Mouse (Mus musculus): ENCODE results near the gene Tmem229b. TPM values are rescaled to one million over a fixed set of nuclear protein-coding genes. Genes with fewer than 3 reads are reported as not detected.
"Not testable (repeated sequence)": the region's sequence is repeated elsewhere in the genome, so short reads cannot be mapped to it uniquely, and the experiment has no call there.

The Tmem229b gene
- total RNA-seq, 1 experiment from 2014 or later, result 9.0 TPM

DNA sequence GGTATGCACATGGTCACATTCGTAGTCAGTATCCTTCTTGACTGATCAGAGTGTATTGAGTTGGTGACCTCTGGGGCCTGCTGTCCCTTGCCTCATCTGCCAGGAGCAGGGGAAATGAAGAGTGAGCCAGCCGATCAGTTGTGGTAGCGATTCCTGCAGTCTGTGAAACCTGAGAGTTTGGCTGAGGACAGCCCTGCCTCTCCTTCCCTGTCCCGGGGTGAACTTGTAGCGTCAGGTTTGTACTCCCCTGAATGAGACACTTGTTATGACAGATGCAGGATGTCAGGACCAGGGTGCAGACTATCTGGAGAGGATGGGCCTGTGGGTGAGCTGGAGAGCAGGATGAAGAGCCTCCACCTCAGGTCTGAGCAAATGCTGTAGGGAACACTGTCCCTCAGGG lies 59.8 kb downstream of the Tmem229b start:
- DNase-seq, result no peak

- DNase-seq, result no peak
Observed at GRCm38 (mm10) chr12:78947161-78947560, 60.3 kb downstream of the Tmem229b start.

DNA sequence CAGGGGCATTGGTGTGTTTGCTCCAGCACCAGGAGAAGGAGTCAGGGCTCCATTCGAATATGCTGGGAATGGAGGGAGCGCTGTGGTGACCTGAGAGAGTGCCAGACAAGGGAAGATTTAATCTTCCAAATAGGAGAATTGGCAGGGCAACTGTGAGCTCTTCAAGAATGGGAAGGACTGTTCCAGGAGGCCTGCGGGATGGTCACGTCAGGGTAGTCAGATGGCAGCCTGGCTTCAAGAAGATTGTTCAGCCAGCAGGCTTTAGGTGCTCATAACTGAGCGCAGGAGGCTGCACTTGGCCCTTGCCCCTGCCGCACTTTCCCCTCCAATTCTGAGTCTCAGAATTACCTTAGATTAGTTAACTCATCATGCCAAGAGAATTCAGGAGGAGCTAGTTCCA lies 64.5 kb downstream of the Tmem229b start:
- DNase-seq, result no peak

DNA sequence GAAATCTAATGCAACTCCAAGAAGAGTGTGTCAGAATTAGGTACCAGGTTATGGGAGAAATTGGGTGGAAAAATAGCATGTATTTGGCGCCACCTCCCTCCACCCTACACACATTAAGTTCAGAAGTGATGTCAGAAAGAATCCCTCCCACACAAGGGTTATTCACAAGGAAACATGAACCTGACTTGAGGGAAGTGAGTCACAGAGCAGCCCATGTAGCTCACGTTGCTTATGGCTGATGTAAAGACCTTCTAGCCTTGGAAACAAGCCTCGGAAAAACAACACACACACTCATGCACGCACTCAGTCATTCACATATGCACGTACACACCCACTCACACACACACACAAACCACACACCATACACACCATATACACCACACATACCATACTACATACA lies 67.3 kb downstream of the Tmem229b start:
- no peak for DNase-seq

- DNase-seq, result no peak
Observed at GRCm38 (mm10) chr12:78939393-78940037, 67.9 kb downstream of the Tmem229b start.

- DNase-seq, result no peak
Observed at GRCm38 (mm10) chr12:78936494-78936893, 70.9 kb downstream of the Tmem229b start.

DNA sequence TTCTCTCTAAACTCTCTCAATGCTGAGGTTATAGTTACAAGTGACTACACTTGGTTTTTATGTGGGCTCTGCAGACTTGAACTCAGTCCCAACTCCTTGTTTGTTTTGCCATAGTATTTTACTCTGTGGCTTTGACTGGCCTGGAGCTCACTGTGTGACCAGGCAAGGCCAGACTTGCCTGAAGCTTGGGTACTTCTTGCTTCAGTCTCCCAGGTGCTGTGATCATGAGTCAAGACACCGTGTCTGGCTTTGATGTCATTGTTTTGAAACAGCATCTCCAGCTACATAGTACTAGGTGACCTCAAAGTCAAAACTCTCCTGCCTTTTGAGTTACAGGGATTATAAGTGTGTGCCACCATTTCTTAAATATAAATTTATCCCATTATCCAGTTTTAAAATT lies 77.5 kb downstream of the Tmem229b start:
- DNase-seq, result no peak

- DNase-seq, result no peak
Observed at GRCm38 (mm10) chr12:78927287-78927686, 80.1 kb downstream of the Tmem229b start.

- DNase-seq, result no peak
Observed at GRCm38 (mm10) chr12:78923539-78924189, 83.8 kb downstream of the Tmem229b start.

DNA sequence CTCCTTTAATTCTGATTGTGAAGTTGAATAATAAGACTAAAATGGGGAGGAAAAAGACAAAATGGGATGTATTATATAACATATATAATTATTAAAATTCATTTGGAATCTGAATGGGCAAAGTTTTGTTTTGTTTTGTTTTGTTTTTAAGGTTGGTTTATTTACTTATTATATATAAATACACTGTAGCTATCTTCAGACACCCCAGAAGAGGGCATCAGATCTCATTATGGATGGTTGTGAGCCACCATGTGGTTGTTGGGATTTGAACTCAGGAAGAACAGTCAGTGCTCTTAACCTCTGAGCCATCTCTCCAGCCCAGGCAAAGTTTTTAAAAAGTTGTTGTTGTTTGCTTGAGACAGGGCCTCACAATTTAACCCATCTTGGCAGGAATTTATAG lies 84.5 kb downstream of the Tmem229b start:
- not testable (repeated sequence) for DNase-seq

- DNase-seq, result no peak
Observed at GRCm38 (mm10) chr12:78922058-78922457, 85.4 kb downstream of the Tmem229b start.

DNA sequence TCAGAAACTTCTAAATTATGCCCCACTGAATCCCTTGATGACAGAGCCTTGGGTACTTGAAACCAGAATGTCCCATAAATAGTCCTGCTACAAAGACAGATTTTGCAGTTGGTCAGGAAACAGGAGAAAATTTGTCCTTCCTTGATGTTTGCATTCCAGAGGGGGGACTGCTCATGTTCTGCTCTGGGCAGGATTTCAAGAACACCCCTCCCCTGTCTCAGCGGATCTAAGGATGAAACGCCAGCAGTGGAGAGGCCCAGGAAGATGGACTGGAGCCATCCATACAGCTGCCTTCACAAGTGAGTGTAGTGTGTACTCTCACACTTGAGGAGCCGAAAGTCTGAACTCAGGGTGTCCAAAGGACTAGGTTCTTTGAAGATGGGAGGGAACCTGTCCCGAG lies 86.0 kb downstream of the Tmem229b start:
- DNase-seq, result no peak

DNA sequence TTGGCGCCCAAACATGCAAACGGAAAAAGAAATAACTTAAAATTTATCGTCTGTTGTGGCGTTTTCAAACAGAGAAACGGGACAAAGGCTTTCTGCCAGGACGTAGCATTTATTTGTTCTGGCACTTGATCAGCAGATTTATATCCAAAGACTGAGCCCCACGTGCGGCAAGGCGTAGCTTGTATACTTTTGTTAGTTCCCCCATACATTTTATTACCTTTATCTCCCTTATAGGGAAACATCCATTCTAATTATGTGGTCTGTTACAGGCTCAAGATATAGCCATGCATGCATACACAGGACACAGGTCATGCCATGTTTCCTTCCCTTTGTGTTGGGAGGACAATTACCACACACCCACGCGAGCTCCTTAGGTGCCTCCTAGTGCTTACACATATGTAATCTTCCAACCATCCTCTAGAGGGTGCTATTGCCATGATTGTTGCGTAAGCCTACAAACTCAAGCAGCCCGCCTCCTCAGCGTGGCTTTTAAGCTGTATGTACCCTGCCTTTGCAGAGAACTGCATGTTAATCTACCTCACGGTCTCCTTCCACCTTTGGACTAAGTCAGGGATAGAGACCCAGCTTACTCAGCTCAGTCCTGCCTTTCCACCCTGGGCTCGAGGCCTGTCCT lies 88.2 kb downstream of the Tmem229b start:
- peak; percentile 31 for DNase-seq

- peak; percentile 73 for DNase-seq
Observed at GRCm38 (mm10) chr12:78918227-78919078, 89.0 kb downstream of the Tmem229b start.

DNA sequence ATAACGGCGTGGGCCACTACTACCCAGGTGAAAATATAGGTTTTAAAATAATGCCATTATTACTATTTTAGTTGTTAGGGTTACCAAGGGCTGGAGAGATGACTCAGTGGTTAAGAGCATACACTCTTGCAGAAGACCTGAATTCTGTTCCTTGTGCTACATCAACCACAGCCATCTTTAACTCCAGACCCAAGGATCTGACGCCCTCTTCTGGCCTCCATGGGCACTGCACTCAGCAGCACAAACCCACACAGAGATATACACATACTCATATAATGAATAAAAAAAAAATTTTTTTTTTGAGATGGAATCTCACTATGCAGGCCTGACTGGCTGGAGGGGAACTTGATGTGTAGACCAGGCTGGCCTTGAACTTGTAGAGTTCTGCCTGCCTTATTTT lies 91.1 kb downstream of the Tmem229b start:
- no peak for DNase-seq

DNA sequence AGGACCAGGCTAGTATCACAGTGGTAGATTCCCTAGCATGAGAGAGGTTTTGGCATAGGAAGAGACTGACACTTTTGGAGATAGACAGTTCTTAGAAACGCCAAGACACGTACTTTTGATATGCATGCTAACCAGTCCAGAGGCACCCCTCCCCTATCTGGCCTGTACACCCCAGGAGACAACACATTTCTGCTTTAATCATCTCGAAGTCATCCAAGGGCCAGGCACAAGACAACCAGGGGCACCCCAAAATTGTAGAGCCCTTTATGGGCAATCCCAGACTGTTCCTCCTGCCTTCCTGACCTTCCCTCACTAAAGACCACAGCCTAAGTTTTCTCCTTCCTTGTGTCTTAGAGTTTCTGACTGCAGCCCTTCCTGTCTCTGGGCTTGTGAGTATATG lies 91.9 kb downstream of the Tmem229b start:
- DNase-seq, result no peak

DNA sequence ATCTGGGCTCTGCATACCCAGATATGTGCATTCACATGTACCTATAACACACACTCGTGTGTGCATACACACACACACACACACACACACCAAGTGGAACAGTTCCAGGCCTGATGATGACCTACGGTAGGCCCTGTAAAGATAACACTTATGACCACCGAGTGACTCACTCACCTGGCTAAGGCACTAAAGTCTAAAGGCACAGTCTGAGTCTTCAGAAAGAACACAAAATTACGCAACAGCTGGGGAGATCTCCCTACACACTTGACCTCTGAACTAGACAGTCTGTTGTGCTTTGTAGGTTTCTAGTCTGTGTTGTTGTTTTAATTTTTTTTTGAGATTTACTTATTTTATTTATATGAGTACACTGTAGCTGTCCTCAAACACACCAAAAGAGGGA lies 93.0 kb downstream of the Tmem229b start:
- no peak for DNase-seq

Other genes with a start within 250 kb of the Tmem229b start
- gene Atp6v1d, start 146.0 kb downstream of the Tmem229b start, total RNA-seq (2021), result 71.8 and 76.4 TPM in 2 replicates
- 88.3 and 95.0 TPM in 2 replicates for gene Eif2s1, start 145.8 kb downstream of the Tmem229b start, total RNA-seq (2021)
- not detected in 2 replicates for gene Plek2, start 100.7 kb downstream of the Tmem229b start, total RNA-seq (2021)
- gene Plekhh1, start 21.5 kb upstream of the Tmem229b start, total RNA-seq (2021), result 1.8 and 2.1 TPM in 2 replicates
- 10.6 and 12.2 TPM in 2 replicates for gene Pigh, start 82.0 kb upstream of the Tmem229b start, total RNA-seq (2021)
- gene Arg2, start 123.2 kb upstream of the Tmem229b start, total RNA-seq (2021), result 0.21 TPM in 1 of 2 replicates, not detected in the other
- 97.2 and 122 TPM in 2 replicates for gene Vti1b, start 165.0 kb upstream of the Tmem229b start, total RNA-seq (2021)
- 28.7 and 30.6 TPM in 2 replicates for gene Rdh11, start 184.7 kb upstream of the Tmem229b start, total RNA-seq (2021)
- gene Rdh12, start 201.3 kb upstream of the Tmem229b start, total RNA-seq (2021), result 0.57 and 0.82 TPM in 2 replicates